Mouse (Mus musculus) forebrain, embryonic 13.5 days (tissue): ENCODE measurements around the gene Fam172a. TPM values are rescaled to one million over a fixed set of nuclear protein-coding genes. Genes with fewer than 3 reads are reported as not detected.

ENCODE experiments used
- ATAC-seq: fragments of 200-750 bp; cut with Nextera tagmentation; 2 replicates; pipeline ENCODE4 v1.8.0; 2017
- H3K27ac ChIP-seq: fragments of 300-500 bp; sonication (generic); 2 replicates; pipeline ENCODE4 v1.5.1; 2015; ENCODE audit warnings: inconsistent platforms, mild to moderate bottlenecking, moderate library complexity
- H3K27me3 ChIP-seq: fragments of 300-500 bp; sonication (generic); 2 replicates; pipeline ENCODE4 v1.6.1; 2015; ENCODE audit warnings: mild to moderate bottlenecking, inconsistent platforms
- H3K36me3 ChIP-seq: fragments of 300-500 bp; sonication (generic); 2 replicates; pipeline ENCODE4 v1.6.1; 2015; ENCODE audit warnings: mild to moderate bottlenecking, inconsistent platforms; ENCODE audit not compliant: poor library complexity, severe bottlenecking
- H3K4me1 ChIP-seq: fragments of 300-500 bp; sonication (generic); 2 replicates; pipeline ENCODE4 v1.6.1; 2015; ENCODE audit warnings: inconsistent platforms
- H3K4me2 ChIP-seq: fragments of 300-500 bp; sonication (generic); 2 replicates; pipeline ENCODE4 v1.6.1; 2015; ENCODE audit warnings: inconsistent platforms, mild to moderate bottlenecking, moderate library complexity
- H3K4me3 ChIP-seq: fragments of 300-500 bp; sonication (generic); 2 replicates; pipeline ENCODE4 v1.5.1; 2015; ENCODE audit warnings: mild to moderate bottlenecking, inconsistent platforms
- H3K9ac ChIP-seq: fragments of 300-500 bp; sonication (generic); 2 replicates; pipeline ENCODE4 v1.6.1; 2015; ENCODE audit warnings: mild to moderate bottlenecking, inconsistent platforms
- H3K9me3 ChIP-seq: fragments of 300-500 bp; sonication (generic); replicated peaks from 2 replicates; pipeline ENCODE4 v1.6.1; 2016; ENCODE audit warnings: inconsistent platforms
- WGBS: fragments of 180-500 bp; shearing (Covaris S2); methylation state at CpG from one replicate; pipeline ENCODE4 v1.1.7; 2015; 5-methylcytosine and 5-hydroxymethylcytosine counted together
- polyA plus RNA-seq: library from polyadenylated mRNA; unstranded; fragments of >200 nt; fragmentation: Nextera tagmentation; extraction: Ambion mirVana; gene quantifications from 2 replicates; pipeline ENCODE4 v1.2.1, GENCODE M21; 2015

Gene Fam172a
- polyA plus RNA-seq, 1 experiment from 2014 or later = 54.8 TPM

GRCm38 (mm10) chr13:78118715-78119114 lies 416.9 kb downstream of the Fam172a start:
- no peaks in the 10 kb centered on the region for H3K9me3 ChIP-seq
- no peak for ATAC-seq
- H3K4me1 ChIP-seq = no peaks in the 10 kb centered on the region
- no peaks in the 10 kb centered on the region for H3K27me3 ChIP-seq
- no peak overlapping the region for H3K9ac ChIP-seq
- H3K36me3 ChIP-seq = 0 out of 2 replicates have a peak, but pooled peaks cover 6% of the 10 kb centered on the region
- no peak overlapping the region for H3K4me2 ChIP-seq
- no peak overlapping the region for H3K4me3 ChIP-seq
- WGBS = 83% methylated on average over 1 of the region's 1 CpGs
- no peak overlapping the region for H3K27ac ChIP-seq

- no peak for ATAC-seq
- H3K4me3 ChIP-seq = no peak overlapping the region
- H3K4me1 ChIP-seq = no peaks in the 10 kb centered on the region
- no peak overlapping the region for H3K27ac ChIP-seq
- H3K9ac ChIP-seq = no peak overlapping the region
- H3K9me3 ChIP-seq = no peaks in the 10 kb centered on the region
- H3K4me2 ChIP-seq = no peak overlapping the region
- no peaks in the 10 kb centered on the region for H3K27me3 ChIP-seq
- H3K36me3 ChIP-seq = 0 out of 2 replicates have a peak, but pooled peaks cover 6% of the 10 kb centered on the region
- WGBS = 96% methylated on average over 7 of the region's 7 CpGs
Measured at GRCm38 (mm10) chr13:78121991-78122390, 420.2 kb downstream of the Fam172a start.

GRCm38 (mm10) chr13:78123911-78124426 lies 422.1 kb downstream of the Fam172a start:
- H3K27me3 ChIP-seq = no peaks in the 10 kb centered on the region
- ATAC-seq = no peak

GRCm38 (mm10) chr13:78157465-78157864 lies 455.6 kb downstream of the Fam172a start:
- 0 out of 2 replicates have a peak, but pooled peaks cover 6% of the 10 kb centered on the region for H3K27me3 ChIP-seq
- WGBS = 84% methylated on average over 5 of the region's 5 CpGs
- no peak overlapping the region for H3K27ac ChIP-seq
- H3K9me3 ChIP-seq = no peaks in the 10 kb centered on the region
- ATAC-seq = no peak
- H3K9ac ChIP-seq = no peak overlapping the region
- H3K4me2 ChIP-seq = no peak overlapping the region
- H3K4me1 ChIP-seq = peaks cover 12% of the 10 kb centered on the region
- H3K4me3 ChIP-seq = no peak overlapping the region
- 0 out of 2 replicates have a peak, but pooled peaks cover 4% of the 10 kb centered on the region for H3K36me3 ChIP-seq

More at GRCm38 (mm10) chr13:78123911-78124426, 422.1 kb downstream of the Fam172a start:
- H3K36me3 ChIP-seq = 0 out of 2 replicates have a peak, but pooled peaks cover 6% of the 10 kb centered on the region
- no peak overlapping the region for H3K9ac ChIP-seq
- no peak overlapping the region for H3K4me3 ChIP-seq
- 87% methylated on average over 4 of the region's 4 CpGs for WGBS
- no peaks in the 10 kb centered on the region for H3K4me1 ChIP-seq
- no peak overlapping the region for H3K4me2 ChIP-seq
- H3K9me3 ChIP-seq = no peaks in the 10 kb centered on the region
- H3K27ac ChIP-seq = no peak overlapping the region

GRCm38 (mm10) chr13:78162149-78162548 lies 460.3 kb downstream of the Fam172a start:
- H3K36me3 ChIP-seq = 0 out of 2 replicates have a peak, but pooled peaks cover under 1% of the 10 kb centered on the region
- H3K27me3 ChIP-seq = peaks cover 28% of the 10 kb centered on the region
- no peaks in the 10 kb centered on the region for H3K9me3 ChIP-seq
- peak overlapping the region; percentile 74 for H3K27ac ChIP-seq
- H3K4me1 ChIP-seq = peaks cover 22% of the 10 kb centered on the region
- peak overlapping the region; percentile 3; the same call in 1 of the 2 replicates for H3K4me2 ChIP-seq
- ATAC-seq = peak; percentile 71
- no peak overlapping the region for H3K4me3 ChIP-seq
- H3K9ac ChIP-seq = no peak overlapping the region
- 32% methylated on average over 2 of the region's 2 CpGs for WGBS

- ATAC-seq = peak; percentile 91
- peaks cover 22% of the 10 kb centered on the region for H3K4me1 ChIP-seq
- WGBS = under 1% methylated on average over 84 of the region's 86 CpGs
- H3K27ac ChIP-seq = peak overlapping the region; percentile 97
- no peaks in the 10 kb centered on the region for H3K36me3 ChIP-seq
- H3K4me3 ChIP-seq = peak overlapping the region; percentile 62
- H3K27me3 ChIP-seq = peaks cover 39% of the 10 kb centered on the region
- peak overlapping the region; percentile 79 for H3K4me2 ChIP-seq
- no peaks in the 10 kb centered on the region for H3K9me3 ChIP-seq
- peak overlapping the region; percentile 90 for H3K9ac ChIP-seq
Measured at GRCm38 (mm10) chr13:78163087-78163958, 461.5 kb downstream of the Fam172a start.

- H3K36me3 ChIP-seq = no peaks in the 10 kb centered on the region
- H3K27ac ChIP-seq = peak overlapping the region; percentile 97
- H3K4me1 ChIP-seq = peaks cover 33% of the 10 kb centered on the region
- H3K27me3 ChIP-seq = peaks cover 54% of the 10 kb centered on the region
- H3K9me3 ChIP-seq = no peaks in the 10 kb centered on the region
- peak overlapping the region; percentile 62; the same call in 1 of the 2 replicates for H3K4me3 ChIP-seq
- H3K4me2 ChIP-seq = peak overlapping the region; percentile 79
- peak overlapping the region; percentile 90 for H3K9ac ChIP-seq
- ATAC-seq = no peak
Measured at GRCm38 (mm10) chr13:78164941-78165340, 463.1 kb downstream of the Fam172a start.

GRCm38 (mm10) chr13:78168166-78168565 lies 466.3 kb downstream of the Fam172a start:
- Histone ChIP-seq H3K9me3 (no peaks in the 10 kb centered on the region), H3K4me2 (no peak overlapping the region), H3K4me3 (no peak overlapping the region), H3K9ac (no peak overlapping the region), H3K27ac (peak overlapping the region; percentile 72), H3K36me3 (no peaks in the 10 kb centered on the region), H3K27me3 (peaks cover 70% of the 10 kb centered on the region), H3K4me1 (peaks cover 22% of the 10 kb centered on the region)
- peak; percentile 12 for ATAC-seq
- WGBS = 13% methylated on average over 4 of the region's 4 CpGs

- H3K4me1 ChIP-seq = peaks cover 18% of the 10 kb centered on the region
- H3K36me3 ChIP-seq = no peaks in the 10 kb centered on the region
- H3K27ac ChIP-seq = peak overlapping the region; percentile 91
- 2% methylated on average over 15 of the region's 15 CpGs for WGBS
- peak overlapping the region; percentile 61 for H3K9ac ChIP-seq
- peak overlapping the region; percentile 59 for H3K4me2 ChIP-seq
- peak overlapping the region; percentile 29 for H3K4me3 ChIP-seq
- peaks cover 80% of the 10 kb centered on the region for H3K27me3 ChIP-seq
- no peaks in the 10 kb centered on the region for H3K9me3 ChIP-seq
- ATAC-seq = peak; percentile 49
Measured at GRCm38 (mm10) chr13:78171320-78171719, 469.5 kb downstream of the Fam172a start.

- Histone ChIP-seq H3K4me1 (peaks cover 18% of the 10 kb centered on the region), H3K4me2 (peak overlapping the region; percentile 59), H3K36me3 (no peaks in the 10 kb centered on the region), H3K9me3 (no peaks in the 10 kb centered on the region), H3K9ac (peak overlapping the region; percentile 64), H3K27me3 (peaks cover 82% of the 10 kb centered on the region), H3K4me3 (peak overlapping the region; percentile 34), H3K27ac (peak overlapping the region; percentile 91)
- ATAC-seq = no peak
- WGBS = 2% methylated on average over 17 of the region's 17 CpGs
Measured at GRCm38 (mm10) chr13:78171984-78172636, 470.3 kb downstream of the Fam172a start.

- H3K9ac ChIP-seq = peak overlapping the region; percentile 64
- H3K4me2 ChIP-seq = peak overlapping the region; percentile 59
- H3K4me3 ChIP-seq = peak overlapping the region; percentile 34; the same call in 1 of the 2 replicates
- no peaks in the 10 kb centered on the region for H3K9me3 ChIP-seq
- peaks cover 18% of the 10 kb centered on the region for H3K4me1 ChIP-seq
- peaks cover 79% of the 10 kb centered on the region for H3K27me3 ChIP-seq
- ATAC-seq = no peak
- no peaks in the 10 kb centered on the region for H3K36me3 ChIP-seq
- peak overlapping the region; percentile 91 for H3K27ac ChIP-seq
- WGBS = 5% methylated on average over 3 of the region's 3 CpGs
Measured at GRCm38 (mm10) chr13:78172861-78173260, 471.0 kb downstream of the Fam172a start.

GRCm38 (mm10) chr13:78174191-78174590 lies 472.4 kb downstream of the Fam172a start:
- peak overlapping the region; percentile 58 for H3K9ac ChIP-seq
- H3K27me3 ChIP-seq = peaks cover 77% of the 10 kb centered on the region
- H3K9me3 ChIP-seq = no peaks in the 10 kb centered on the region
- peak overlapping the region; percentile 43 for H3K4me2 ChIP-seq
- peak overlapping the region; percentile 3; the same call in 1 of the 2 replicates for H3K4me3 ChIP-seq
- H3K27ac ChIP-seq = peak overlapping the region; percentile 41; the same call in 1 of the 2 replicates
- 15% methylated on average over 3 of the region's 3 CpGs for WGBS
- no peak for ATAC-seq
- no peaks in the 10 kb centered on the region for H3K36me3 ChIP-seq
- H3K4me1 ChIP-seq = peaks cover 14% of the 10 kb centered on the region
